Mouse (Mus musculus) liver, embryonic 12.5 days (tissue): Measurements from ENCODE around the gene Unc45a. TPM values are rescaled to one million over a fixed set of nuclear protein-coding genes. Genes with fewer than 3 reads are reported as not detected.

Source experiments
- ATAC-seq: fragments of 200-750 bp; cut with Nextera tagmentation; 2 replicates; pipeline ENCODE4 v1.8.0; 2017; ENCODE audit warnings: moderate number of reproducible peaks, mild to moderate bottlenecking, moderate library complexity
- H3K27ac ChIP-seq: fragments of 300-500 bp; sonication (generic); 2 replicates; pipeline ENCODE4 v1.5.1; 2016; ENCODE audit warnings: mild to moderate bottlenecking
- H3K27me3 ChIP-seq: fragments of 300-500 bp; sonication (generic); replicated peaks from 2 replicates; pipeline ENCODE4 v1.6.1; 2016; ENCODE audit warnings: mild to moderate bottlenecking, moderate library complexity
- H3K36me3 ChIP-seq: fragments of 300-500 bp; sonication (generic); 2 replicates; pipeline ENCODE4 v1.6.1; 2016; ENCODE audit warnings: mild to moderate bottlenecking, moderate library complexity
- H3K4me1 ChIP-seq: fragments of 300-500 bp; sonication (generic); 2 replicates; pipeline ENCODE4 v1.6.1; 2016
- H3K4me2 ChIP-seq: fragments of 300-500 bp; sonication (generic); 2 replicates; pipeline ENCODE4 v1.6.1; 2016; ENCODE audit warnings: mild to moderate bottlenecking, moderate library complexity
- H3K4me3 ChIP-seq: fragments of 300-500 bp; sonication (generic); 2 replicates; pipeline ENCODE4 v1.5.1; 2016; ENCODE audit warnings: mild to moderate bottlenecking, moderate library complexity
- H3K9ac ChIP-seq: fragments of 300-500 bp; sonication (generic); 2 replicates; pipeline ENCODE4 v1.6.1; 2016; ENCODE audit warnings: mild to moderate bottlenecking, moderate library complexity
- H3K9me3 ChIP-seq: fragments of 300-500 bp; sonication (generic); replicated peaks from 2 replicates; pipeline ENCODE4 v1.6.1; 2016; ENCODE audit warnings: mild to moderate bottlenecking, moderate library complexity
- WGBS: fragments of 180-500 bp; shearing (Covaris S2); methylation state at CpG from one replicate; pipeline ENCODE4 v1.1.7; 2016; ENCODE audit not compliant: insufficient replicate concordance; 5-methylcytosine and 5-hydroxymethylcytosine counted together
- polyA plus RNA-seq: library from polyadenylated mRNA; unstranded; fragments of >200 nt; fragmentation: Nextera tagmentation; extraction: Ambion mirVana; gene quantifications from 2 replicates; pipeline ENCODE4 v1.2.1, GENCODE M21; 2016

The Unc45a gene
- polyA plus RNA-seq, 1 experiment from 2014 or later, result 17.3 TPM

- Histone ChIP-seq H3K9me3 (no peaks in the 10 kb centered on the region), H3K27ac (no peak overlapping the region), H3K4me2 (no peak overlapping the region), H3K27me3 (peaks cover 42% of the 10 kb centered on the region), H3K9ac (no peak overlapping the region), H3K4me3 (no peak overlapping the region), H3K36me3 (peaks cover 3% of the 10 kb centered on the region; the same call in 1 of the 2 replicates), H3K4me1 (peaks cover 27% of the 10 kb centered on the region)
- 71% methylated on average over 12 of the region's 12 CpGs for WGBS
- no peak for ATAC-seq
Observed at GRCm38 (mm10) chr7:80373850-80374249, 33.0 kb upstream of the Unc45a start.

- WGBS, result 60% methylated on average over 4 of the region's 4 CpGs
- Histone ChIP-seq H3K9ac (no peak overlapping the region), H3K36me3 (peaks cover 3% of the 10 kb centered on the region; the same call in 1 of the 2 replicates), H3K27me3 (peaks cover 42% of the 10 kb centered on the region), H3K27ac (no peak overlapping the region), H3K9me3 (no peaks in the 10 kb centered on the region), H3K4me2 (no peak overlapping the region), H3K4me3 (no peak overlapping the region), H3K4me1 (peaks cover 27% of the 10 kb centered on the region)
- no peak for ATAC-seq
Observed at GRCm38 (mm10) chr7:80373352-80373751, 32.5 kb upstream of the Unc45a start.

GRCm38 (mm10) chr7:80372667-80373066 is 31.9 kb upstream of the Unc45a start:
- Histone ChIP-seq H3K36me3 (peaks cover 10% of the 10 kb centered on the region), H3K27ac (no peak overlapping the region), H3K4me3 (no peak overlapping the region), H3K4me2 (no peak overlapping the region), H3K4me1 (peaks cover 27% of the 10 kb centered on the region), H3K9me3 (no peaks in the 10 kb centered on the region), H3K9ac (no peak overlapping the region), H3K27me3 (peaks cover 42% of the 10 kb centered on the region)
- 41% methylated on average over 2 of the region's 2 CpGs for WGBS
- no peak for ATAC-seq

- H3K4me3 ChIP-seq, result no peak overlapping the region
- no peak for ATAC-seq
- no peaks in the 10 kb centered on the region for H3K9me3 ChIP-seq
- no peak overlapping the region for H3K9ac ChIP-seq
- peaks cover 42% of the 10 kb centered on the region for H3K27me3 ChIP-seq
- WGBS, result 52% methylated on average over 3 of the region's 3 CpGs
- H3K36me3 ChIP-seq, result peaks cover 15% of the 10 kb centered on the region
- no peak overlapping the region for H3K27ac ChIP-seq
- H3K4me1 ChIP-seq, result peaks cover 27% of the 10 kb centered on the region
- no peak overlapping the region for H3K4me2 ChIP-seq
Observed at GRCm38 (mm10) chr7:80372166-80372565, 31.4 kb upstream of the Unc45a start.

DNA sequence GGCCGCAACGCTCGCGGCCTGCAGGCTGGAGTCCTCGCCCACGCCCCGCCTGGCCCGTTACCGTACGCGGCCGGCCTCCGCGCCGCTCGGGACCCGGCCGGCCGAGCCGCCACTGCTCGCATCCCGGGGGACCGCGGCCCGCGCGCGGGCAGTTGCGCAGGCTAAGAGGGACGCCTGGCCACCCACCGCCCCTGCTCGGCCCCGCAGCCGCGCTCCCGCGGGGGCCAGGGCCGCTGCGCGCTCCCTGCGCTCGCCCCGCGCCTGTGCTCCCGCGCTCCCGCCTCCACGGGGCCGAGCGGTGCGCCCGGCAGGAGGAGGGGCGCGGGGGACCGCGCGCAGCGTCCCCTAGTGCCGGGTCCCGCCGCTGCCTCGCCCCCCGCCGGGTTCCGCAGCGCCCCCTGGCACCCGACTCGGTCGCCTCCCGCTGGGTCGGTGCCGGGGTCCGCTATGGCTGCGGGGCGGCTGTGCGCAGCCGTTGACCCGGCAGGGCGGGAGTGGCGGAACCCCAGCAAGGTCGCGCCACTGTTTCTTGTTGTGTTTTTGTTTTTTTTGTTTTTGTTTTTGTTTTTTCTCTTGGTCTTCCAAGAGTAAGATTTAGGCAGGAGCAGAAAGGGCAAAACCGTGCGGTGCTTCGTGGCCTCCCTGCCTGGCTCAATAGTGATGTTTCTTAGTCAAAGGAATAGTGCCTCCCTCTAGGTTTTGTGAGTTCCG is 30.4 kb upstream of the Unc45a start, which contains the start of gene Man2a2:
TSS of gene Man2a2 (minus strand) at position 335 of the 711 bp plus-strand sequence.
- WGBS, result under 1% methylated on average over 82 of the region's 86 CpGs
- ATAC-seq, result peak; percentile 50
- Histone ChIP-seq H3K27me3 (peaks cover 42% of the 10 kb centered on the region), H3K4me1 (peaks cover 27% of the 10 kb centered on the region), H3K27ac (peak within 1 kb of the TSS; percentile 57), H3K36me3 (peaks cover 25% of the 10 kb centered on the region), H3K4me3 (peak within 1 kb of the TSS; percentile 77), H3K9me3 (no peaks in the 10 kb centered on the region), H3K9ac (peak within 1 kb of the TSS; percentile 76), H3K4me2 (peak within 1 kb of the TSS; percentile 97)

DNA sequence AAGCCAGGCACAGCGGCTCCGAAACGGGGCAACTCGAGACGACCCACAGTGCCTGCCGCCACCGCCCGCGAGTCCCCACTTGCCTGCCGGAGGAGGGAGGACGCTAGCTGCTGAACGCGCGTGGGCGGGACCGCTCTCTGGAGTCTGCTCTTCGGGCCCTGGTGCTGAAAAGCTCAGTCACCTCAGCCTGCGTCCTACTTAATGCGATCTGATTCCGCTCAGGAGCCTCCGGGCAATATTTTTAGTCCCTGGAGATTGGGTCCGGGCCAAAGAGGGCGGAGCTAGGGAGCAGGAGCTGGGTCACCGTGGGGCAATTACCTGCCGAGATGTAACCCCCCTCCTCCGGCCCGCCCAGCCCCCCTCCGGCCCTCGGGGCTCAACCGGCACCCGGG is 29.8 kb upstream of the Unc45a start:
- WGBS, result under 1% methylated on average over 31 of the region's 31 CpGs
- Histone ChIP-seq H3K4me2 (peak overlapping the region; percentile 97), H3K9ac (peak overlapping the region; percentile 76), H3K36me3 (peaks cover 30% of the 10 kb centered on the region), H3K27ac (peak overlapping the region; percentile 57), H3K27me3 (peaks cover 42% of the 10 kb centered on the region), H3K4me3 (peak overlapping the region; percentile 77), H3K4me1 (peaks cover 27% of the 10 kb centered on the region), H3K9me3 (no peaks in the 10 kb centered on the region)
- ATAC-seq, result peak; percentile 32

- peaks cover 30% of the 10 kb centered on the region for H3K36me3 ChIP-seq
- H3K4me1 ChIP-seq, result peaks cover 27% of the 10 kb centered on the region
- ATAC-seq, result no peak
- H3K4me3 ChIP-seq, result peak overlapping the region; percentile 77
- peak overlapping the region; percentile 57 for H3K27ac ChIP-seq
- WGBS, result 43% methylated on average over 4 of the region's 4 CpGs
- peak overlapping the region; percentile 76; the same call in 1 of the 2 replicates for H3K9ac ChIP-seq
- peaks cover 42% of the 10 kb centered on the region for H3K27me3 ChIP-seq
- H3K4me2 ChIP-seq, result peak overlapping the region; percentile 97
- H3K9me3 ChIP-seq, result no peaks in the 10 kb centered on the region
Observed at GRCm38 (mm10) chr7:80369967-80370431, 29.2 kb upstream of the Unc45a start.

DNA sequence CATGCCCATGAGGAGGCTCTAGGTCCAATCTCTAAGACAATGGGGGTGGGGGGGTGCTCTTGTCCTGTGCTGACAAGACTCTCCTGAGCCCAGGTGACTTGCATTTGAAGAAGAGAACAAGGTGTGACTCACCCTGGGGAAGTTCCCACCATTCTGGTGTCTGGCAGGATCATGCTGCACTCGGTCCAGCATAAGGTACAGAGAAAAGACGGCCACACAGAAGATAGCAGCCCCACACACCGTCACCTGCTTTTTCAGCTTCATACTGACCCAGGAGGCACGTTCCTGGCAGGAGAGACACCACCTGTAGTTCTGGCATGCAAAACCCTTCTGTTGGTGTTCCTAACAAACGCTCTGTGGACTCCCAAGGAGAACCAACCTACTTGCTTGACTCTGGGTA is 28.7 kb upstream of the Unc45a start:
- Histone ChIP-seq H3K9me3 (no peaks in the 10 kb centered on the region), H3K4me1 (peaks cover 27% of the 10 kb centered on the region), H3K27me3 (peaks cover 42% of the 10 kb centered on the region), H3K9ac (no peak overlapping the region), H3K4me2 (peak overlapping the region; percentile 97), H3K4me3 (no peak overlapping the region), H3K27ac (no peak overlapping the region), H3K36me3 (peaks cover 34% of the 10 kb centered on the region)
- ATAC-seq, result no peak
- WGBS, result 55% methylated on average over 5 of the region's 5 CpGs

DNA sequence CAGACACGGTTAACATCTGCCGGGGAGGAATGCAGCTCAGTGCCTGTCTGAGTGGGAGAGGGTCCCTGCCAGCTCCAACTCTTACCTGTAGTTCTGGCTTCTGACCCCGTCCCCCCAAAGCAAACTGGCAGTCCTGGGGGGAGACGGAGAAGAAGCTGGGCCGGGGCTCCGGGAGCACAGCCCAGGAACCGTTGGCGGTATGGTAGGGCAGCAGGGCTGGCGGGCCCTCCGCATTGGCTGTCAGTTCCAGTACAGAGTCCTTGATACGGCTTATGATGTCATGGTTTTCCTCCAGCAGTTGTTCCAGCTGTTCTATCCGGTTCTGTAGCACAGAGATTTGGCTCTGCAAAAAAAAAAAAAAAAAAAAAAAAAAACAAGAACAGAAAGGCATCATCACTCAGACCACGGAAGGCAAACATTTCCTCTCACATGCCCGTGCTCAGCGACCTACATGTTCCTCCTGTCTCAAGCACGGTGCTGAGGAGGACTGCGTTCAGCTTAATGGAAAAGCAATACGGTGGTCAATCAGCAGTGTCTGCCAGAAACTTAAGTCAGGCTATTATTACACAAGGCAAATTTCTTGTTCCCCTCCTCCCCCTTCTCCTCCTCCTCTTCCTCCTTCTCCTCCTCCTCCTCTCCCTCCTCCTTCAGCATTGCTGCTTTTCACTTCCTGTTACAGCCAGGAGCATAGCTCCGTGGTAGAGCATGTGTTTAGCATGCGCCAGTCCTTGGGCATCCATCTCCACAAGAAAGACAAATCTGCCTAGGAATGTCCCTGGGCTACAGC is 28.0 kb upstream of the Unc45a start:
- no peak overlapping the region for H3K4me3 ChIP-seq
- ATAC-seq, result no peak

GRCm38 (mm10) chr7:80368009-80368408 is 27.2 kb upstream of the Unc45a start:
- peaks cover 39% of the 10 kb centered on the region for H3K27me3 ChIP-seq
- no peaks in the 10 kb centered on the region for H3K9me3 ChIP-seq
- no peak overlapping the region for H3K9ac ChIP-seq
- peaks cover 27% of the 10 kb centered on the region for H3K4me1 ChIP-seq
- H3K27ac ChIP-seq, result no peak overlapping the region
- no peak overlapping the region for H3K4me3 ChIP-seq
- H3K36me3 ChIP-seq, result peaks cover 48% of the 10 kb centered on the region
- WGBS, result 78% methylated on average over 9 of the region's 9 CpGs
- H3K4me2 ChIP-seq, result no peak overlapping the region
- ATAC-seq, result no peak

More for the DNA sequence above, 28.0 kb upstream of the Unc45a start:
- peak overlapping the region; percentile 97; the same call in 1 of the 2 replicates for H3K4me2 ChIP-seq
- H3K4me1 ChIP-seq, result peaks cover 27% of the 10 kb centered on the region
- H3K9ac ChIP-seq, result no peak overlapping the region
- H3K27ac ChIP-seq, result no peak overlapping the region
- peaks cover 42% of the 10 kb centered on the region for H3K27me3 ChIP-seq
- H3K36me3 ChIP-seq, result peaks cover 40% of the 10 kb centered on the region
- H3K9me3 ChIP-seq, result no peaks in the 10 kb centered on the region
- 62% methylated on average over 20 of the region's 20 CpGs for WGBS

GRCm38 (mm10) chr7:80367232-80367631 is 26.4 kb upstream of the Unc45a start:
- 84% methylated on average over 7 of the region's 7 CpGs for WGBS
- H3K36me3 ChIP-seq, result peaks cover 56% of the 10 kb centered on the region
- no peaks in the 10 kb centered on the region for H3K9me3 ChIP-seq

DNA sequence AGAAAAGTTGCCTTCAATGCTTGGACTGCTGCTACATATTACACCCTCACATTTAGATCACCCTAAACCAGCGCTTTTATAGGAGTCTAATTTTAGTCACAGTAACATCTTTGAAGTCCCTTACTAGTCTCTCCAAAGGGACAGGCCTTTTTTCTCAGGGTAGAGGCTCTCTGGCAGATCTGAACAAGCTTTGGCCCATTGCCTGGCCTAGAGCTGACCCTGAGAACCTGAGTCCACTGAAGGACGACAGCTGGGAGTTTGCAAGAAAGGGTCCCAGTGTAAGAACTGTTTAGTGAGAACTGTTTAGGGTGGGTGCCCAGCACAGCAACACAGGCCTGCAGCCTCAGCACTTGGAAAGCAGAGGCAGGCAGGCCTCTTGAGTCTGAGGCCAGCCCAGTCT is 25.0 kb upstream of the Unc45a start:
- Histone ChIP-seq H3K4me1 (peaks cover 19% of the 10 kb centered on the region), H3K36me3 (peaks cover 67% of the 10 kb centered on the region), H3K4me3 (no peak overlapping the region), H3K9me3 (no peaks in the 10 kb centered on the region), H3K4me2 (no peak overlapping the region), H3K27ac (no peak overlapping the region), H3K9ac (no peak overlapping the region), H3K27me3 (peaks cover 18% of the 10 kb centered on the region)
- WGBS, result 71% methylated on average over 2 of the region's 2 CpGs
- ATAC-seq, result no peak

More at GRCm38 (mm10) chr7:80367232-80367631, 26.4 kb upstream of the Unc45a start:
- no peak overlapping the region for H3K27ac ChIP-seq
- H3K4me2 ChIP-seq, result no peak overlapping the region
- H3K9ac ChIP-seq, result no peak overlapping the region
- no peak overlapping the region for H3K4me3 ChIP-seq
- no peak for ATAC-seq
- peaks cover 27% of the 10 kb centered on the region for H3K4me1 ChIP-seq
- H3K27me3 ChIP-seq, result peaks cover 33% of the 10 kb centered on the region
